Mouse (Mus musculus) limb, embryonic 10.5 days (tissue): ENCODE results near the gene Napa. TPM values are rescaled to one million over a fixed set of nuclear protein-coding genes. Genes with fewer than 3 reads are reported as not detected.
A peak's percentile ranks its signal among the peaks of the same experiment; 100 is the strongest.

Source experiments
- DNase-seq: peaks from one replicate; pipeline ENCODE4 v3.0.0-alpha.2; 2017; ENCODE audit warnings: low spot score
- H3K27ac ChIP-seq: fragments of 300-500 bp; sonication (generic); 2 replicates; pipeline ENCODE4 v1.5.1; 2016; ENCODE audit warnings: mild to moderate bottlenecking
- H3K27me3 ChIP-seq: fragments of 300-500 bp; sonication (generic); 2 replicates; pipeline ENCODE4 v1.6.1; 2016; ENCODE audit warnings: low read depth, mild to moderate bottlenecking; ENCODE audit not compliant: poor library complexity, severe bottlenecking
- H3K36me3 ChIP-seq: fragments of 300-500 bp; sonication (generic); 2 replicates; pipeline ENCODE4 v1.6.1; 2016; ENCODE audit warnings: mild to moderate bottlenecking, moderate library complexity
- H3K4me1 ChIP-seq: fragments of 300-500 bp; sonication (generic); 2 replicates; pipeline ENCODE4 v1.6.1; 2016
- H3K4me3 ChIP-seq: fragments of 300-500 bp; sonication (generic); 2 replicates; pipeline ENCODE4 v1.5.1; 2016; ENCODE audit warnings: mild to moderate bottlenecking, moderate library complexity
- H3K9me3 ChIP-seq: fragments of 300-500 bp; sonication (generic); replicated peaks from 2 replicates; pipeline ENCODE4 v1.6.1; 2016; ENCODE audit warnings: mild to moderate bottlenecking
- WGBS: fragments of 180-500 bp; shearing (Covaris S2); methylation state at CpG from one replicate; pipeline ENCODE4 v1.1.7; 2016; 5-methylcytosine and 5-hydroxymethylcytosine counted together
- polyA plus RNA-seq: library from polyadenylated mRNA; unstranded; fragments of >200 nt; fragmentation: Nextera tagmentation; extraction: Ambion mirVana; gene quantifications from 2 replicates; pipeline ENCODE4 v1.2.1, GENCODE M21; 2016

The Napa gene
- polyA plus RNA-seq: 197 and 216 TPM in 2 replicates

GRCm38 (mm10) chr7:16098021-16099017 is at the start of gene Napa:
Gene Napa, plus strand, starts transcription at chr7:16098458.
- H3K4me3 ChIP-seq: peak within 1 kb of the TSS; percentile 99
- H3K36me3 ChIP-seq: peaks cover 32% of the 10 kb centered on the region
- under 1% methylated on average over 68 of the region's 68 CpGs for WGBS
- no peaks in the 10 kb centered on the region for H3K27me3 ChIP-seq
- peaks cover 26% of the 10 kb centered on the region for H3K4me1 ChIP-seq
- no peaks in the 10 kb centered on the region for H3K9me3 ChIP-seq
- H3K27ac ChIP-seq: peak within 1 kb of the TSS; percentile 91
- DNase-seq: peak; percentile 98

GRCm38 (mm10) chr7:16048675-16049575 is 49.3 kb upstream of the Napa start:
- peak overlapping the region; percentile 81 for H3K4me3 ChIP-seq
- peaks cover 46% of the 10 kb centered on the region for H3K4me1 ChIP-seq
- no peaks in the 10 kb centered on the region for H3K9me3 ChIP-seq
- no peak for DNase-seq
- H3K27me3 ChIP-seq: no peaks in the 10 kb centered on the region
- WGBS: 10% methylated on average over 36 of the region's 36 CpGs
- H3K36me3 ChIP-seq: no peaks in the 10 kb centered on the region
- peak overlapping the region; percentile 93 for H3K27ac ChIP-seq

- Histone ChIP-seq H3K9me3 (no peaks in the 10 kb centered on the region), H3K27ac (peak overlapping the region; percentile 93; the same call in 1 of the 2 replicates), H3K4me3 (peak overlapping the region; percentile 81), H3K27me3 (no peaks in the 10 kb centered on the region), H3K4me1 (peaks cover 40% of the 10 kb centered on the region), H3K36me3 (no peaks in the 10 kb centered on the region)
- WGBS: 82% methylated on average over 7 of the region's 7 CpGs
- no peak for DNase-seq
Measured at GRCm38 (mm10) chr7:16049576-16049915, 48.7 kb upstream of the Napa start.

GRCm38 (mm10) chr7:16050600-16050999 is 47.7 kb upstream of the Napa start:
- WGBS: 92% methylated on average over 3 of the region's 3 CpGs
- no peak for DNase-seq

GRCm38 (mm10) chr7:16051883-16052595 is 46.2 kb upstream of the Napa start:
- WGBS: 7% methylated on average over 19 of the region's 19 CpGs
- Histone ChIP-seq H3K4me1 (peaks cover 22% of the 10 kb centered on the region), H3K27ac (peak overlapping the region; percentile 82), H3K4me3 (peak overlapping the region; percentile 57), H3K27me3 (no peaks in the 10 kb centered on the region), H3K9me3 (no peaks in the 10 kb centered on the region), H3K36me3 (no peaks in the 10 kb centered on the region)
- DNase-seq: peak; percentile 86

More at GRCm38 (mm10) chr7:16050600-16050999, 47.7 kb upstream of the Napa start:
- Histone ChIP-seq H3K4me1 (peaks cover 30% of the 10 kb centered on the region), H3K36me3 (no peaks in the 10 kb centered on the region), H3K4me3 (no peak overlapping the region), H3K9me3 (no peaks in the 10 kb centered on the region), H3K27ac (no peak overlapping the region), H3K27me3 (no peaks in the 10 kb centered on the region)

GRCm38 (mm10) chr7:16052684-16053083 is 45.6 kb upstream of the Napa start:
- under 1% methylated on average over 24 of the region's 24 CpGs for WGBS

GRCm38 (mm10) chr7:16053105-16053504 is 45.2 kb upstream of the Napa start:
- Histone ChIP-seq H3K36me3 (no peaks in the 10 kb centered on the region), H3K9me3 (no peaks in the 10 kb centered on the region), H3K27ac (no peak overlapping the region), H3K27me3 (no peaks in the 10 kb centered on the region), H3K4me3 (peak overlapping the region; percentile 57), H3K4me1 (peaks cover 22% of the 10 kb centered on the region)
- DNase-seq: no peak
- 15% methylated on average over 6 of the region's 6 CpGs for WGBS

More at GRCm38 (mm10) chr7:16052684-16053083, 45.6 kb upstream of the Napa start:
- H3K4me3 ChIP-seq: peak overlapping the region; percentile 57
- no peaks in the 10 kb centered on the region for H3K27me3 ChIP-seq
- peaks cover 22% of the 10 kb centered on the region for H3K4me1 ChIP-seq
- no peaks in the 10 kb centered on the region for H3K9me3 ChIP-seq
- peak overlapping the region; percentile 82 for H3K27ac ChIP-seq
- DNase-seq: peak; percentile 94
- H3K36me3 ChIP-seq: no peaks in the 10 kb centered on the region

- no peak for DNase-seq
- H3K27ac ChIP-seq: no peak overlapping the region
- peaks cover 7% of the 10 kb centered on the region; the same call in 1 of the 2 replicates for H3K27me3 ChIP-seq
- 71% methylated on average over 4 of the region's 4 CpGs for WGBS
- no peaks in the 10 kb centered on the region for H3K9me3 ChIP-seq
- no peak overlapping the region for H3K4me3 ChIP-seq
- peaks cover 9% of the 10 kb centered on the region for H3K4me1 ChIP-seq
- no peaks in the 10 kb centered on the region for H3K36me3 ChIP-seq
Measured at GRCm38 (mm10) chr7:16054966-16055365, 43.3 kb upstream of the Napa start.

- Histone ChIP-seq H3K4me3 (no peak overlapping the region), H3K27ac (no peak overlapping the region), H3K27me3 (peaks cover 14% of the 10 kb centered on the region), H3K36me3 (no peaks in the 10 kb centered on the region), H3K4me1 (peaks cover 7% of the 10 kb centered on the region), H3K9me3 (no peaks in the 10 kb centered on the region)
- DNase-seq: no peak
- WGBS: 87% methylated on average over 6 of the region's 6 CpGs
Measured at GRCm38 (mm10) chr7:16055665-16056064, 42.6 kb upstream of the Napa start.

- no peak for DNase-seq
Measured at GRCm38 (mm10) chr7:16056459-16057135, 41.7 kb upstream of the Napa start.

GRCm38 (mm10) chr7:16057136-16057534 is 41.1 kb upstream of the Napa start:
- peaks cover 29% of the 10 kb centered on the region for H3K27me3 ChIP-seq
- WGBS: 74% methylated on average over 2 of the region's 2 CpGs
- peaks cover 8% of the 10 kb centered on the region for H3K4me1 ChIP-seq
- H3K9me3 ChIP-seq: peaks cover 8% of the 10 kb centered on the region
- H3K27ac ChIP-seq: no peak overlapping the region
- H3K36me3 ChIP-seq: no peaks in the 10 kb centered on the region
- DNase-seq: no peak
- H3K4me3 ChIP-seq: no peak overlapping the region

More at GRCm38 (mm10) chr7:16056459-16057135, 41.7 kb upstream of the Napa start:
- no peak overlapping the region for H3K4me3 ChIP-seq
- peaks cover 24% of the 10 kb centered on the region for H3K27me3 ChIP-seq
- H3K9me3 ChIP-seq: peaks cover 4% of the 10 kb centered on the region; the same call in 1 of the 2 replicates
- no peaks in the 10 kb centered on the region for H3K36me3 ChIP-seq
- H3K27ac ChIP-seq: no peak overlapping the region
- WGBS: 37% methylated on average over 5 of the region's 5 CpGs
- peaks cover 9% of the 10 kb centered on the region for H3K4me1 ChIP-seq
